Mouse (Mus musculus): ENCODE measurements at regions not wholly inside any gene's neighbourhood (a gene's known extent, or its start where the extent isn't known, plus 50 kb on each side); places are given as distances from the start of the nearest gene placed in this dataset.

DNA sequence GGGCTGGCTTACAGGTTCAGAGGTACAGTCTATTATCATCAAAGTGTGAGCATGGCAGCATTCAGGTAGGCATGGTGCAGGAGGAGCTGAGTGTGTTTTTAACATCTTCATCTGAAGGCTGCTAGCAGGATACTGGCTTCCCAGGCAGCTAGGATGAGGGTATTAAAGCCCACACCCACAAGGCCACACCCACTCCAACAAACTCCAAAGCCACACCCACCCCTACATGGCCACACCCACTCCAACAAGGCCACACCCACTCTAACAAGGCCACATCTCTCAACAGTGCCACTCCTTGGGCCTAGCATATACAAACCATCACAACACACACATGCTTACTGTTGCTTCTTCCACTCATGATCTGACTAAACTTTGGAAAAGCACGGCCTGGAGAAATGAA, 172.5 kb downstream of the Msrb3 start:
- no peak for DNase-seq (ENCODE audit: low read depth)
- TF ChIP-seq POLR2A (IDR thresholded peaks at IDR 0.05; ENCODE audit: borderline replicate concordance, extremely low read depth, insufficient read depth, insufficient read length, poor library complexity, severe bottlenecking) (no peak), CTCF (IDR thresholded peaks at IDR 0.05; ENCODE audit: borderline replicate concordance, extremely low read depth, insufficient read depth, insufficient read length) (no peak)

DNA sequence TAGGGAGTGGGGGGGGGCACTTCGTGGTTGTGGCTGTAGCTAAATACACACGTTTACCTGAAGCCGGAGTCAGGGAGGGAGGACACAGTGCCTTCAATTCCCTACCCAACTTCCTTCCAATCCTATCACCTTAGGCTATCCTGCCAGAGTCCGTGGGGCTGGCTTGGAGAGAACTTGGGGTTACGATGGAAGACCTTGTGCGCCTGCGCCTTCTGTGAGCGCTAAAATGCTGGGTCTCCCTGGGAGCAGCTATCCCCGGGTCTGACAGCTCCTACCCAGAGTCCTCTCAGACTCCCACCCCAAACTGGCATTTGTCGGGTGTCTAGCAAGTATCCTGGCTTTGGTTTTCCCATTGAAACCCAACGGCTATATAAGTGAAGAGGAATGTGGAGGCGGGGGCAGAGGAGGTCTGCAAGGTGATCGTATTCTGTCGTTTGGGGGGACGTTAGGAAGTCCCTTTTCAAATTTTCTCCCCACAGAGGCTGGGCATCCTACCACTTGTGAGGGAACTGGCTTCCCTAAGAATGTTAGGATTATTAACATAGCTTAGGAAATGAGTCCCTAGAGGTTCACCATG, 176.9 kb downstream of the Msrb3 start:
- DNase-seq (ENCODE audit: low read depth) = peak; percentile 30
- no peak for TF ChIP-seq CTCF (IDR thresholded peaks at IDR 0.05; ENCODE audit: borderline replicate concordance, extremely low read depth, insufficient read depth, insufficient read length)
- no peak for TF ChIP-seq POLR2A (IDR thresholded peaks at IDR 0.05; ENCODE audit: borderline replicate concordance, extremely low read depth, insufficient read depth, insufficient read length, poor library complexity, severe bottlenecking)

DNA sequence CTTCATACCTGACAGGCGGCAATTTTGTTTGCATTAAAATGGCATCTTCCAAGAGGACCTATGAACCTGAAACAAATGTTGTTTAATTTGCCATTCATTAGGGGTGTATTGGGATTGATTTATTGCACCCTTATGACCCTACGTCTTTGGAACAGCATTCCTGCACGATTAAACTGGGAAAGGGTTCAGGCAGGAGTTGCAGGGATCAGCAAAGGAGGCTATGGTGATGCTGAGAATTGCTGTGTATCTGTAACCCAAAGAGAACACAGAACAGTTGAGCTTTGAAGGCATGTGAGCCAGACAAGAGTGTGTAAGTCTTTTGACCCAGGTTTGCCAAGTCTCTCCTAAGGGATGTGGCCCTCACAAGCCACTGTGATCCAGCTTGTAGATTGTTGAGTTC, 177.9 kb downstream of the Msrb3 start:
- no peak for DNase-seq (ENCODE audit: low read depth)
- TF ChIP-seq CTCF (IDR thresholded peaks at IDR 0.05; ENCODE audit: borderline replicate concordance, extremely low read depth, insufficient read depth, insufficient read length) (no peak), POLR2A (IDR thresholded peaks at IDR 0.05; ENCODE audit: borderline replicate concordance, extremely low read depth, insufficient read depth, insufficient read length, poor library complexity, severe bottlenecking) (no peak)

GRCm38 (mm10) chr10:120720061-120720460, 178.8 kb downstream of the Msrb3 start:
- TF ChIP-seq POLR2A (IDR thresholded peaks at IDR 0.05; ENCODE audit: borderline replicate concordance, extremely low read depth, insufficient read depth, insufficient read length, poor library complexity, severe bottlenecking) (no peak), CTCF (IDR thresholded peaks at IDR 0.05; ENCODE audit: borderline replicate concordance, extremely low read depth, insufficient read depth, insufficient read length) (no peak)
- DNase-seq (ENCODE audit: low read depth) = no peak

GRCm38 (mm10) chr10:120717159-120717567, 181.7 kb downstream of the Msrb3 start:
- TF ChIP-seq CTCF (IDR thresholded peaks at IDR 0.05; ENCODE audit: borderline replicate concordance, extremely low read depth, insufficient read depth, insufficient read length) (no peak), POLR2A (IDR thresholded peaks at IDR 0.05; ENCODE audit: borderline replicate concordance, extremely low read depth, insufficient read depth, insufficient read length, poor library complexity, severe bottlenecking) (no peak)
- DNase-seq (ENCODE audit: low read depth) = no peak

DNA sequence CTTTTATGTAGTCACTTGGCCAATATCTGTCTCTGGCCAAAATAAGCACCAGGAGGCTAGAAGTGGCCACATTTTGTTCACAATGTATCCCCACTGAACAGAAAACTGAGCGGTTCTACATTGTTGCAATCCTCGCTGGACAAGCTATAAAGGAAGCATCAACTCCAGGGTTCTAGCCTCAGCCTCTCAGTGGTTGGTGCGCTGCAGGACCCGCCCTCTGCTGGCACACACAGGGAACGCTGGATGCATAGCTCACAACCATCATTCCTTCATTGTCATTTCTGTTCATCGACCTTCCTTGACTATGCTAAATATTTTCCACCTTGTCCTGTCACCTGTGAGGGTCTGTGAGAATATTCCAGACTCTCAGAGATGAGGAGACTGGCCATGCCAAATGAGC, 182.5 kb downstream of the Msrb3 start:
- DNase-seq (ENCODE audit: low read depth) = no peak

GRCm38 (mm10) chr10:120707771-120708750, 190.8 kb downstream of the Msrb3 start:
- TF ChIP-seq CTCF (IDR thresholded peaks at IDR 0.05; ENCODE audit: borderline replicate concordance, extremely low read depth, insufficient read depth, insufficient read length) (no peak), POLR2A (IDR thresholded peaks at IDR 0.05; ENCODE audit: borderline replicate concordance, extremely low read depth, insufficient read depth, insufficient read length, poor library complexity, severe bottlenecking) (no peak)
- no peak for DNase-seq (ENCODE audit: low read depth)

More for the DNA sequence above, 182.5 kb downstream of the Msrb3 start:
- TF ChIP-seq CTCF (IDR thresholded peaks at IDR 0.05; ENCODE audit: borderline replicate concordance, extremely low read depth, insufficient read depth, insufficient read length) = peak; percentile 44
- no peak for TF ChIP-seq POLR2A (IDR thresholded peaks at IDR 0.05; ENCODE audit: borderline replicate concordance, extremely low read depth, insufficient read depth, insufficient read length, poor library complexity, severe bottlenecking)

DNA sequence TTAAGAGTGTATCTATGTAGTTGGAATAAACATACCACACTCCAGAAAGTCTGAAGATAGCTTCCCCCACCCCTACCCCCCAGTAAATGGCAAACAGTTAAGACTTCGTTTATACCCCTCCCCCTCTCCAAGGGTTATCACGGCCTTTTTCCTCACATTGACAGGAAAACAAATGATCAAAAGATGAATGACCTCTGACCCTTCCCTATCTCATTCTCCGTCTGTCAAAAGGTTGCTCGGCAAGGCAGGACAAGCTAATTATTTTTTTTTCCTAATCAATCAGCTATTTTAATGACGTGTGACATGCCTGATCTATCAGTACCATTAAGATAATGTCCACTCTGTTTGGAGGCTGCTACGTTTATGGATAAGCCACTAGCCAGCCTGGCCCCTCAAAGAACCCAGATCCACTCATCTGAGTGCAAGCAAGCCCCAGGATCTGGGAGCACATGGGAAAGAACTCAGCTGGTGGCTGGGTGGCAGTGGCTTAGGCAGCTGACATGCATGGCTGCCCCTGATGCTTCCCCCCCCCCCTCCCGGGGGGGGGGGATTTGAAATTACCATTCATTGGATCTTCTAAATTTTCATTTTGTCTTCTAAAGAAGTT, 192.1 kb downstream of the Msrb3 start:
- no peak for DNase-seq (ENCODE audit: low read depth)
- TF ChIP-seq CTCF (IDR thresholded peaks at IDR 0.05; ENCODE audit: borderline replicate concordance, extremely low read depth, insufficient read depth, insufficient read length) (no peak), POLR2A (IDR thresholded peaks at IDR 0.05; ENCODE audit: borderline replicate concordance, extremely low read depth, insufficient read depth, insufficient read length, poor library complexity, severe bottlenecking) (no peak)

DNA sequence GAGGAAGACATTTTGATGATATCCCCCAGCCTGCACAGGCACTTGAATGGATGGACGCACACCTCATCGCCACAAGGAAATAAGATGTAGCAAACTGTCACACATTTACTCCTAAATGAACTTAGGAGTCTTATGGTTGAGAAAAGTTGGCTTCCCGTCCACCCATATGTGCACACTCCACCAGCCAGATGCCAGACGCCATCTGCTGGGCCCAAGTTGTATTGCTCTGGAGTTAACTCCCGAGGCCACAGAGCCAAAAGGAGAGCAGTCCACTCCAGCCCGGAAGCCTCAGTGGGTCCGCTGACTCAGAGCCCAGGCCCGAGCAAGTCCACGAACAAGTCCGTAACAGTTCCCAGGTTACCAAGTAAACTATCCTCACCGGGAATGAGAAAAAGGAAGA, 197.1 kb downstream of the Msrb3 start:
- TF ChIP-seq POLR2A (IDR thresholded peaks at IDR 0.05; ENCODE audit: borderline replicate concordance, extremely low read depth, insufficient read depth, insufficient read length, poor library complexity, severe bottlenecking) = no peak
- peak; percentile 93 for TF ChIP-seq CTCF (IDR thresholded peaks at IDR 0.05; ENCODE audit: borderline replicate concordance, extremely low read depth, insufficient read depth, insufficient read length)
- DNase-seq (ENCODE audit: low read depth) = peak; percentile 85

- no peak for TF ChIP-seq CTCF (IDR thresholded peaks at IDR 0.05; ENCODE audit: borderline replicate concordance, extremely low read depth, insufficient read depth, insufficient read length)
- TF ChIP-seq POLR2A (IDR thresholded peaks at IDR 0.05; ENCODE audit: borderline replicate concordance, extremely low read depth, insufficient read depth, insufficient read length, poor library complexity, severe bottlenecking) = no peak
- DNase-seq (ENCODE audit: low read depth) = no peak
Observed at GRCm38 (mm10) chr10:120697275-120697856, 201.5 kb downstream of the Msrb3 start.

GRCm38 (mm10) chr10:120696481-120696880, 202.4 kb downstream of the Msrb3 start:
- no peak for TF ChIP-seq CTCF (IDR thresholded peaks at IDR 0.05; ENCODE audit: borderline replicate concordance, extremely low read depth, insufficient read depth, insufficient read length)
- TF ChIP-seq POLR2A (IDR thresholded peaks at IDR 0.05; ENCODE audit: borderline replicate concordance, extremely low read depth, insufficient read depth, insufficient read length, poor library complexity, severe bottlenecking) = no peak
- no peak for DNase-seq (ENCODE audit: low read depth)
